Mouse (Mus musculus) erythroblast, embryonic 14.5 days (primary cell): ENCODE measurements around the gene Slc37a4. TPM values are rescaled to one million over a fixed set of nuclear protein-coding genes. Genes with fewer than 3 reads are reported as not detected.
"Not testable (repeated sequence)": the region's sequence is repeated elsewhere in the genome, so short reads cannot be mapped to it uniquely, and the experiment has no call there.

ENCODE experiments used
- H3K27me3 ChIP-seq: 2 replicates; pipeline ENCODE4 v1.6.1; 2012; ENCODE audit warnings: inconsistent platforms; ENCODE audit not compliant: control insufficient read depth
- H3K36me3 ChIP-seq: 2 replicates; pipeline ENCODE4 v1.6.1; 2012; ENCODE audit warnings: mild to moderate bottlenecking, inconsistent platforms; ENCODE audit not compliant: control insufficient read depth
- H3K4me1 ChIP-seq: 2 replicates; pipeline ENCODE4 v1.6.1; 2012; ENCODE audit warnings: inconsistent platforms; ENCODE audit not compliant: control insufficient read depth
- H3K4me3 ChIP-seq: replicated peaks from 2 replicates; pipeline ENCODE3; 2012; ENCODE audit warnings: moderate library complexity, mild to moderate bottlenecking, inconsistent platforms
- H3K9me3 ChIP-seq: 2 replicates; pipeline ENCODE4 v1.6.1; 2012; ENCODE audit warnings: low read length, inconsistent platforms, mixed read lengths; ENCODE audit not compliant: control insufficient read depth
- GATA1 ChIP-seq: IDR thresholded peaks from 2 replicates; pipeline ENCODE4 v1.6.1; 2012; ENCODE audit warnings: low read length, inconsistent platforms, mixed read lengths
- TAL1 ChIP-seq: IDR thresholded peaks from 3 replicates; pipeline ENCODE4 v1.6.1; 2012; ENCODE audit warnings: low read length, inconsistent platforms, mixed read lengths
- polyA plus RNA-seq: library from polyadenylated mRNA; stranded (reverse); fragments of >175 nt; gene quantifications from 2 replicates; pipeline ENCODE4 v1.2.3, GENCODE M21; 2012

Gene Slc37a4
- 0.23 and 0.31 TPM in 2 replicates for polyA plus RNA-seq

- TF ChIP-seq TAL1 = no peak
- TF ChIP-seq GATA1 = no peak
- peaks cover 40% of the 10 kb centered on the region for H3K36me3 ChIP-seq
- no peaks in the 10 kb centered on the region for H3K9me3 ChIP-seq
- peaks cover 43% of the 10 kb centered on the region for H3K4me1 ChIP-seq
- H3K27me3 ChIP-seq = no peaks in the 10 kb centered on the region
- H3K4me3 ChIP-seq = peak within 1 kb of the TSS; percentile 81
Observed at GRCm38 (mm10) chr9:44396684-44397411, at the start of gene Slc37a4. TSS of gene Slc37a4 (plus strand) at chr9:44396852.

- peaks cover 40% of the 10 kb centered on the region for H3K4me1 ChIP-seq
- H3K27me3 ChIP-seq = no peaks in the 10 kb centered on the region
- TF ChIP-seq GATA1 (no peak), TAL1 (no peak)
- H3K4me3 ChIP-seq = no peak overlapping the region
- peaks cover 6% of the 10 kb centered on the region for H3K9me3 ChIP-seq
- peaks cover 84% of the 10 kb centered on the region for H3K36me3 ChIP-seq
Observed at GRCm38 (mm10) chr9:44347166-44347565, 49.5 kb upstream of the Slc37a4 start.

GRCm38 (mm10) chr9:44347621-44348020 is 49.0 kb upstream of the Slc37a4 start:
- peaks cover 6% of the 10 kb centered on the region for H3K9me3 ChIP-seq
- H3K36me3 ChIP-seq = peaks cover 84% of the 10 kb centered on the region
- TF ChIP-seq GATA1 = no peak
- TF ChIP-seq TAL1 = no peak
- H3K4me1 ChIP-seq = peaks cover 42% of the 10 kb centered on the region
- H3K27me3 ChIP-seq = no peaks in the 10 kb centered on the region
- no peak overlapping the region for H3K4me3 ChIP-seq

- no peaks in the 10 kb centered on the region for H3K27me3 ChIP-seq
- H3K9me3 ChIP-seq = peaks cover 6% of the 10 kb centered on the region
- H3K36me3 ChIP-seq = peaks cover 89% of the 10 kb centered on the region
- H3K4me3 ChIP-seq = no peak overlapping the region
- peaks cover 42% of the 10 kb centered on the region for H3K4me1 ChIP-seq
- TF ChIP-seq TAL1 (no peak), GATA1 (no peak)
Observed at GRCm38 (mm10) chr9:44348546-44348945, 48.1 kb upstream of the Slc37a4 start.

GRCm38 (mm10) chr9:44351396-44351795 is 45.3 kb upstream of the Slc37a4 start:
- peaks cover 27% of the 10 kb centered on the region for H3K4me1 ChIP-seq
- H3K4me3 ChIP-seq = no peak overlapping the region
- TF ChIP-seq GATA1 (no peak), TAL1 (no peak)
- no peaks in the 10 kb centered on the region for H3K27me3 ChIP-seq
- H3K9me3 ChIP-seq = peaks cover 6% of the 10 kb centered on the region
- H3K36me3 ChIP-seq = peaks cover 99% of the 10 kb centered on the region

GRCm38 (mm10) chr9:44352337-44352736 is 44.3 kb upstream of the Slc37a4 start:
- TF ChIP-seq GATA1 (no peak), TAL1 (no peak)
- Histone ChIP-seq H3K4me1 (peaks cover 29% of the 10 kb centered on the region), H3K9me3 (peaks cover 6% of the 10 kb centered on the region), H3K4me3 (no peak overlapping the region), H3K36me3 (peaks cover 98% of the 10 kb centered on the region), H3K27me3 (no peaks in the 10 kb centered on the region)

GRCm38 (mm10) chr9:44353142-44353541 is 43.5 kb upstream of the Slc37a4 start:
- H3K27me3 ChIP-seq = no peaks in the 10 kb centered on the region
- peaks cover 98% of the 10 kb centered on the region for H3K36me3 ChIP-seq
- H3K4me3 ChIP-seq = no peak overlapping the region
- peaks cover 6% of the 10 kb centered on the region for H3K9me3 ChIP-seq
- TF ChIP-seq GATA1 (no peak), TAL1 (no peak)
- H3K4me1 ChIP-seq = peaks cover 28% of the 10 kb centered on the region

GRCm38 (mm10) chr9:44357207-44357606 is 39.4 kb upstream of the Slc37a4 start:
- TF ChIP-seq GATA1 (no peak), TAL1 (no peak)
- Histone ChIP-seq H3K4me1 (peaks cover 42% of the 10 kb centered on the region), H3K9me3 (no peaks in the 10 kb centered on the region), H3K27me3 (no peaks in the 10 kb centered on the region), H3K4me3 (peak overlapping the region; percentile 5), H3K36me3 (peaks cover 76% of the 10 kb centered on the region)

GRCm38 (mm10) chr9:44361190-44361917 is 35.3 kb upstream of the Slc37a4 start, which contains the start of gene Vps11:
TSS of gene Vps11 (minus strand) at chr9:44361670.
- peaks cover 33% of the 10 kb centered on the region for H3K4me1 ChIP-seq
- TF ChIP-seq TAL1 (no peak), GATA1 (no peak)
- peaks cover 35% of the 10 kb centered on the region for H3K36me3 ChIP-seq
- H3K4me3 ChIP-seq = peak within 1 kb of the TSS; percentile 82
- no peaks in the 10 kb centered on the region for H3K27me3 ChIP-seq
- no peaks in the 10 kb centered on the region for H3K9me3 ChIP-seq

- Histone ChIP-seq H3K36me3 (peaks cover 29% of the 10 kb centered on the region), H3K4me3 (peak overlapping the region; percentile 82), H3K4me1 (peaks cover 32% of the 10 kb centered on the region)
- not testable (repeated sequence) for H3K9me3 ChIP-seq, H3K27me3 ChIP-seq
Observed at GRCm38 (mm10) chr9:44361931-44362330, 34.7 kb upstream of the Slc37a4 start.
